Mouse (Mus musculus) CH12.LX (cell line): ENCODE data around the gene Dtnb.
A peak's percentile ranks its signal among the peaks of the same experiment; 100 is the strongest.

Experiments used
- BHLHE40 ChIP-seq: IDR thresholded peaks from 2 replicates; pipeline ENCODE4 v1.6.1; 2011; ENCODE audit warnings: mild to moderate bottlenecking, low read depth, low read length, improper control_type of control experiment
- CTCF ChIP-seq, 2 experiments: IDR thresholded peaks in 1 of 2; conservative IDR thresholded peaks in 1 of 2; 2 replicates each; pipeline ENCODE4 v1.5.1; 2011 to 2012; ENCODE audit warnings: low read depth in 2 of 2, low read length in 2 of 2, improper control_type of control experiment in 1 of 2, inconsistent platforms in 1 of 2, mild to moderate bottlenecking in 1 of 2, moderate library complexity in 1 of 2
- JUND ChIP-seq: conservative IDR thresholded peaks from 2 replicates; pipeline ENCODE4 v1.6.1; 2011; ENCODE audit warnings: low read depth, low read length, improper control_type of control experiment
- MAX ChIP-seq: IDR thresholded peaks from 2 replicates; pipeline ENCODE4 v1.6.1; 2011; ENCODE audit warnings: low read length, improper control_type of control experiment
- MEF2A ChIP-seq: IDR thresholded peaks from 2 replicates; pipeline ENCODE4 v1.6.1; 2014; ENCODE audit warnings: low read depth, mild to moderate bottlenecking, inconsistent platforms, low read length, improper control_type of control experiment, borderline replicate concordance
- POLR2A ChIP-seq: IDR thresholded peaks from 2 replicates; pipeline ENCODE4 v1.6.1; 2011; ENCODE audit warnings: low read depth, mild to moderate bottlenecking, improper control_type of control experiment, low read length
- SMC3 ChIP-seq: IDR thresholded peaks from 2 replicates; pipeline ENCODE4 v1.6.1; 2011; ENCODE audit warnings: low read depth, low read length, improper control_type of control experiment
- TBP ChIP-seq: conservative IDR thresholded peaks from 2 replicates; pipeline ENCODE4 v1.6.1; 2011; ENCODE audit warnings: low read depth, low read length, improper control_type of control experiment
- ZNF384 ChIP-seq: IDR thresholded peaks from 2 replicates; pipeline ENCODE4 v1.6.1; 2012; ENCODE audit warnings: low read depth, low read length, improper control_type of control experiment, inconsistent platforms

DNA sequence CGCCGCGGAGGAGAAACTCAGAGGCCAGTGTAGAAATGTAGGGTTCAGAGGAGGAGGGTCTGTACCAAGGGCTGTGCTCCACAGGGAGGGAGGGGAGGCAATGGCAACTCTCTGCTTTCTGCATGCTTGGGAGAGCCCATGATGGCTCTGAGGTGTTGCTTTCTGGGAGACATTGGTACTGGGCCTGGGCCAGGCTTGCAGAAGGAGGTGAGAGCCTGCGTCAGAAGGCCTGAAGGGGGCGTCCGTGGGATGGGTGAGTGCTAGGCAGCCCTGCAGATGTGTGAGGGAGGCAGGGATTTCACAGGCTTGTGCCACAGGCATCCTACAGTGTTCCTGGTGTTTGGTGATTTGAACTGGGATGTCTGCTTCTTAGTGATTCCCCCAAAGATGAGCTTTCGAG is 244.9 kb downstream of the Dtnb start:
- TF ChIP-seq TBP (no peak), CTCF (conservative IDR thresholded peaks at IDR 0.05 in 1 of 2, IDR thresholded peaks at IDR 0.05 in 1 of 2; ENCODE audit: low read depth in 2 of 2, low read length in 2 of 2) (peak in 1 of 2 experiments; percentile 51; a peak in 2 of 4 replicates), ZNF384 (no peak), POLR2A (no peak), BHLHE40 (no peak), JUND (no peak), SMC3 (peak; percentile 41), MEF2A (no peak), MAX (no peak)
